Mouse (Mus musculus): ENCODE measurements at regions not wholly inside any gene's neighbourhood (a gene's known extent, or its start where the extent isn't known, plus 50 kb on each side); places are given as distances from the start of the nearest gene placed in this dataset.

DNA sequence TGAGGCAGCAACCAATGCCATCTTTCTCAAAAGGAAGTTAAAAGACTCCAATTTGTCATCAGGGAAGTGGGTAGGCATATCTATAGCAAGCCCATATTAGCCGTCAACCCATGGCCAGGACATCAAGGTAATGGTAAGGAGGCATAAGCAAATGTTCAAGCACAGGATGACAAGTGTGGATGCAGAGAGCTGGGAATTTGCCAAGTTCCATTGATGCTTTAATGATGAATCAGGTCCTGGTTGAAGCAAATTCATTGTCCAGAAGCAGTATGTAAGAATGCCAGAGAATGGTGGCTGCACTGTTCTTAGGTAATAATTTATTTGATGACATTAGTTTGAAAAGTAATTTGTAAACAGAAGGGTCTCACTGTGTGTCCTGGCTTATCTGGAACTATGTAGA lies 734.8 kb downstream of the Inhba start:
- in situ Hi-C loops (cut with MboI, MseI) = no loop called here

DNA sequence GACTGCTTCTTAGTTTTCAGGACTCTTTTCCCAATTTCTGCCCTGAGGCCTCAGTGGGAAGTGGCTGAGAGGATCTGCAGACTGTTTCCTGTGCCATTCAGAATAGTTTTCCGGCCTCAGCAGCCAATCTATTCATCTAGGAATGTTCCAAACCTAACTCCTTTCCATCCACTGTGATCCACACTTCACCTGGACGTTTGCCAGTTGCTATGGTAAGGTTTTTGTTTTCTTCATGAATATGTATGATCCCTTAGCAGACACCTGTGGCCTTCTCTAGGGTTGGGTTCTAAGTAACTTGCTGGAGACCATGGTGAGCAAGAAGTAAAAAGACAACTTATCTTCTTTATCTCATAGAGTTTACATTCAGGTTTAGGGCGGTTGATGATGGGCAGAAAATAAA lies 744.6 kb downstream of the Inhba start:
- in situ Hi-C loops (cut with MboI, MseI) = no loop called here

DNA sequence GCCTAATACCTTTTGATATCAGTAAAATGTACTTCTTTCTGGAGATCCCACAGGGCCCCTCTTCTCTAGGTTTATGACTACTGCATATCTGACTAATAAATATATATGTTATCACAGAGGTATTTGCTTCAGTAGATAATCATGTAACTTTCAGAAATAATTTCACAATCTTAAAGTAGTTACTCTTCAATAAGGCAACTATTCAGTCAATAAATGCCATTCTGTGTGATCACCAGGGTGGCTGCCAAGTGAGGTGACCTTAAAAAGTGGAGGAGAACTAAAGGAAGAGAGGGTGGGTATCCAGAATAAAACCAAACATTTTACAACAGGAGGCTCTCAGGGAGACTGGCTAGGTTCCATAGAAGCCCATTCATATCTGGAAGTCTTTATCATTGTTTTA lies 748.4 kb downstream of the Inhba start:
- in situ Hi-C loops (cut with MboI, MseI) = loop anchor here (5.0 kb wide), 1 partner anchor 758 kb away; no protein-coding TSS in a partner anchor

DNA sequence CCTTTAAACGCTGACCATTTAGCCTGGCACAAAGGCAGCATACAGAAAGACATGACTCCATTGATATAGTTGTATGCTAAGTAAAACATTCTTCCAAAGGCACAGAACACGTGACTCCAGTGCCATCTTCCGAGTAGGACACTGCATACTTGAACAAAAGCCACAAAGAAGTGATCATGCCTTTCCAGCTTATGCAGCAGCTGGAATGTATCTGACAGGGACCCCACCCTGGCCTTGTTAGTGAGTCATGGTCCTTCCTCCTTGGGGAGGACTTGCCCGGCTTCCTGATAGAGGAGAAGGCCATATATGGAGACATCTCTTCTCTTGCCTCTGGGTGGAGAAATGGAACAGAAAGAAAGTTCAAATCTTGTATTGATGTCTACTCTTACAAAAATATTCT lies 749.8 kb downstream of the Inhba start:
- in situ Hi-C loops (cut with MboI, MseI) = loop anchor here (5.0 kb wide), 1 partner anchor 759 kb away; no protein-coding TSS in a partner anchor

DNA sequence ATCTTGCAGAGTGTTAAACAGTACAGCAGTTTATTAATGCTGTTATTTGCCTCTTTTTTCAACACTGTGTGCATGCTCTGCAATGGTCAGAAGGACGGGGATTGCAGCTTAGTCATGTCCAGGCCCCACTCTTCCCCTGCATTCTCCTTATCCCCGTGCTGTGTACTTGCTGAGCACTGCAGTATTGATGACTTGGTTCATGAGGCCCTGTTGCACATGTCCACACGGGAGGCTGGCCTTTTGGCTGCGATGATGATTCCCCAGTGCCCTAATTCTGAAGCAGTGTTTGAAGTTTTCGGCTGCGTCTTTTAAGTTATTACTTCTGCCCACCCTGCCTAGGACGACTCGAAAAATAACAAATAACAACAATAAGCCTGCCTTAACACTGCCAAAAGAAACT lies 750.7 kb downstream of the Inhba start:
- in situ Hi-C loops (cut with MboI, MseI) = loop anchor here (5.0 kb wide), 1 partner anchor 760 kb away; no protein-coding TSS in a partner anchor

DNA sequence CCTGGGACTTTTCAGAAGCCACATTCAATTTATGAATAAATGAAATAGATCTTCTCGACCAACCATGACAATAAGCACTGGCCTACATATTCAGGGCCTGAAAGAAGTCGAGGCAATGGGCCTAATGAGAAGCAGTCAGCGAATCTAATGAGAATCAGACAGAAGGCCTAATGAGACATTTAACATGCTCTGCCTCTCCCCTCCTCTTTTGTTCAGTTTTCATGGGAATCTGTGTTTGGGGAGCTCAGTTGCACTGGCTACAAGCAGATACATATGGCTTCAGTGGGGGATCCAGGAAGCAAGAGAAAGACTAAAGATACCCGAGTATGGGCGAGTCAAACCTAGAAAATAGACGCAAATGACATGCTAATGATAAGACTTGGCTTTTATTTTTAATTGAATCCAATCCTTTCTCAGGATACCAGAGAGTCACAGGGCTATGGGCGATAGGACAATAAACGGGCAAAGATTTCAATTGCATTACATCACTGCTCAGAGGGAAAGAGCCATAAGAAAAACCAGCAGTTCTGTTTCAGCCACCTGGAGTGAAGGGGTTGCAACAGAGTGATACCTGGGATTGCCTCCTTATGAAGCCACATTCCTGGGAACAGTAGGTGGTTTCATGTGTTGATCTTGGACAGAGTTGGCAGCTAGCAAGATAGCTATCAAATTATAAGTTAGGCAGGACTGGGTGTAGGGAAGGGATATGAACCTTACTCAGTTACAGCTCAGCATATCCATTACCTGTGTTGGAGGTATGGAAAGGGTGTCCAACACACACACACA lies 751.3 kb downstream of the Inhba start:
- in situ Hi-C loops (cut with MboI, MseI) = loop anchor here (5.0 kb wide), 1 partner anchor 761 kb away; no protein-coding TSS in a partner anchor

DNA sequence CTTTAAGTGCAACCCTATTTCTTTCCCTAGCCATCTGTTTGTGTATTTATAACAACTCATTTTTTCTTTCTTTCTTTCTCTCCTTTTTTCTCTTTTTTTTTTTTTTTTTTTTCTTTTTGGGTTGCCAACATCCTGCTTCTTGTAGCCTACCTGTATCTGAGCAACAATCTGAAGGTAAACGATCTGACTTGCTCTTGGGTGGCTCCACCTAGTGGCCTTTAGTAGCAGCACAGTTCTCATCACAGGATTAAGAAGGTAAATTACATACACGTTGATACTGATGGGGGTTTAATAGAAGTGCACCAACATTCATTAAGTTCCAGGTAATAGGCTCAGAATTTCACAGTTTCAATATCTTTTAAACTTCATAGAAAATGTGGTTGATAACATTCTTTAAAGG lies 752.1 kb downstream of the Inhba start:
- in situ Hi-C loops (cut with MboI, MseI) = loop anchor here (5.0 kb wide), 1 partner anchor 761 kb away; no protein-coding TSS in a partner anchor

DNA sequence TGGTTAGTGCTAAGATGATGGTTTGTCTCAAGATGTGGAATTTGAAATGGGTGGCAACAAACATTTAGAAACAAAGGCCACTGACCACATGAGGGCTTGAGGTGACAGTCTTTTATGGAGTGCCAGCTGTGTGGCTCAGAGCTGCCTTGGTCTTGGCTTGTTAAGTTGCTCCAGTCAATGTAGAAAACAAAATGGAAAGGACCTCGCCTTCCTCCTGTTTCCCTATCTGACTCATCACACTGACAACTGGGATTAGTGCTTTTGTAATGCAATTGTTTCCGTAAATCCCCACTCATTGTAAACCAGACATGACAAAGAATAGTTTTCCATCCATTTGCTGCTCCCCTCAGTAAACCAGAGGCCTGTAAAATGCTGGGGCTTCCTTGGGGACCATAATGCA lies 757.8 kb downstream of the Inhba start:
- in situ Hi-C loops (cut with MboI, MseI) = no loop called here

DNA sequence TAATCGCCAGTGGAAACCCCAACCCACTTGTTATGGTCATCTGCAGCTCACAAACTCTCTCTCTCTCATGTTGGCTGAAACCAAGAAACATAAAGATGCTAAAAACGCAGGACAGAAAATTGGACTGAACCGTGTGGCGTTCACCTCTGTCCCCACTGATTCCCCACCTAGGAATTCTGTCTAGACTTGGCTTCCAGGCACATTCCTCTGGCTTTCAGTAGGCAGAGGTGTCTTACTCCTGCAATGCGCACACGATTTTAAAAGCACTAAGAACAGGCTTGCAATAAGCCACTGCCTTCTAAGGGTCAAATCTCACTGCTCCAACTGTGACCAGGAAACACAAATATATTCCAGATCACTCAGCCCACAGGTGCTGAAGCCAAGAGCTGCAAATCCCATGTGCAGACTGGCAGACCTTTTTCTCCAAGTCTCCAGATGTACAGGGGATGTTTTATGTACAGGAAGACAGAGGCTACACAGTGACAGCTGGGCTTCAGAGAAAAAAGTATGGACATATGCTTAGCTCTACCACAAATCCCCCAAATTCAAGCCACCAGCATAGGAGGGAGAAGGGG lies 758.3 kb downstream of the Inhba start:
- in situ Hi-C loops (cut with MboI, MseI) = no loop called here

DNA sequence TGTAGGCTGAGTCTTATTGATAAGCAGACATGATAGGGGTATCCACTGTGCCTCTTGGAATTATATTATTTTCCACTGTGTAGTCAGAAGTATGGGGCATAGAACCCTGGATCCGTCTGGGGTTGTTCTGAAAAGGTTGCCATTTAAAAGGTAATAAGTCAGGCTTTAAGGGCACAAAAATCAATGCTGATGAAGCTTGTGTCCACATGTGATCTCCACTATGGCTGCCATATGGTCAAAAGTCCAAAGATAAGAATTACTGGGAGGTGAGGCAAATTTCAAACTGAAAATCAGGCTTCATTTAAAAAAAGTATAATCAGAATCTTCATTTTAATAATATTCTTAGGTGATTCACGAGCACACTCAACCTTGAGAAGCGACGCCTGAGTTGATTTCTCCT lies 760.2 kb downstream of the Inhba start:
- in situ Hi-C loops (cut with MboI, MseI) = no loop called here

DNA sequence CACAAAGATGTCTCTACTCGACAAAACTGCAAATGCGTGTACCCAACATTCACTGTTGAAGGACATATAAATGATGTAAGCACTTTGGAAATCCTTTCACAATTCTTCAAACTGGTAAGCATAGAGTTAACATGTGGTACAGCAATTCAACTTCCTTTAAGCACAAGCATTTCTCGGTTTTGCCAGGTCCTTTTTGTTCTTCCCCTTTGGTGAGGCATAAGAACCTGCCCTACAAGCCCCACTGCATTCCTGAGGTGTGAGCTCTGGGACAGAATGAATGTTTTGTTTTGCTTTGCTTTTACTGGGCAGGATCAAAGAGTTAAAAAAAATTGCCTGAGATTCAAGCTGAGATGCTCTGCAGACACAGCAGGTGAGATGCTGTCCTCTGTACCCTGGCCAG lies 793.9 kb downstream of the Inhba start:
- in situ Hi-C loops (cut with MboI, MseI) = no loop called here

All from regulatory T cell (primary cell).